Mouse (Mus musculus) thymus, adult 2 months (tissue): ENCODE measurements around the gene Gtpbp2.

Source experiments
- CTCF ChIP-seq: fragments of 200-500 bp; IDR thresholded peaks from 2 replicates; pipeline ENCODE4 v1.5.1; 2012; ENCODE audit warnings: mild to moderate bottlenecking, control low read depth, low read length, moderate library complexity, borderline replicate concordance; ENCODE audit not compliant: control insufficient read depth, poor library complexity, insufficient read depth; ENCODE audit errors: extremely low read depth
- POLR2A ChIP-seq: fragments of 200-500 bp; IDR thresholded peaks from 2 replicates; pipeline ENCODE4 v1.6.1; 2012; ENCODE audit warnings: mild to moderate bottlenecking, low read length, control low read depth, moderate library complexity; ENCODE audit not compliant: control insufficient read depth, poor library complexity, insufficient read depth; ENCODE audit errors: extremely low read depth

DNA sequence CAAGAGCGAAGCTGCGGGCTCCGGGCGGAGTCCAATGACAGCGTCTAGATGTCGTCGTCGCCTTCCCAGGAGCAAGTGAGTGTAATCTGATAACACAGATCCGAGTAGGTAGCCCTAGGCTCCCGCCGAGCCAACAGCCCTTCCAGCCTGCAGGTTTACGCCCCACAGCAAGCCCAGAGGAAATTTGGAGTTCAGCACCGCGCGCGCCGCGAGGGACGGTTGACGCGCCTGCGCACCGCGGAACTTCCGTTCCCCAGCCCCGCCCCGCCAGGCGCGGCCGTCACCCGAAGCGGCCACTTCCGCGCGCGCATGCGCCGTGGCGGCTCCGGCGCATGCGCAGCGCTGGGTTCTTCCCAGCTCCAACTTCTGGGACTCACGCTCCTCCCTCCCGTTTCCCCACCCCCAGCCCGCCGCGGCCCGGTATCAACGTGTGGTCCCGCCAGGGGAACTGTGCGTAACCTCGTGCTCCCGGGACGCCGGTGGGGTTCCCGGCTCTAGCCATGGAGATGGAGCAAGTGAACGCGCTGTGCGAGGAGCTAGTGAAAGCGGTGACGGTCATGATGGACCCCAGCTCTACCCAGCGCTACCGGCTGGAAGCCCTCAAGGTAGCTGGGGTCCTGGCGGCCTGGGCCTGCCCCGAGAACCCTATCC, 41.7 kb downstream of the Gtpbp2 start, which contains the start of the genes Polh and Xpo5:
- TF ChIP-seq POLR2A, result peak; percentile 77; the same call in 1 of the 2 replicates
- peak; percentile 38 for TF ChIP-seq CTCF
